Mouse (Mus musculus) heart, postnatal 4 days (tissue): Measurements from ENCODE around the gene Zrsr1. TPM values are rescaled to one million over a fixed set of nuclear protein-coding genes. Genes with fewer than 3 reads are reported as not detected.

Source experiments
- DNase-seq: peaks from one replicate; pipeline ENCODE4 v3.0.0; 2021
- total RNA-seq, 2 experiments: library from RNA; stranded (reverse); gene quantifications; 2 replicates each; pipeline ENCODE4 v1.2.3; 2021

The Zrsr1 gene
- total RNA-seq, 2 experiments from 2014 or later, result 8.2 to 8.7 TPM

DNA sequence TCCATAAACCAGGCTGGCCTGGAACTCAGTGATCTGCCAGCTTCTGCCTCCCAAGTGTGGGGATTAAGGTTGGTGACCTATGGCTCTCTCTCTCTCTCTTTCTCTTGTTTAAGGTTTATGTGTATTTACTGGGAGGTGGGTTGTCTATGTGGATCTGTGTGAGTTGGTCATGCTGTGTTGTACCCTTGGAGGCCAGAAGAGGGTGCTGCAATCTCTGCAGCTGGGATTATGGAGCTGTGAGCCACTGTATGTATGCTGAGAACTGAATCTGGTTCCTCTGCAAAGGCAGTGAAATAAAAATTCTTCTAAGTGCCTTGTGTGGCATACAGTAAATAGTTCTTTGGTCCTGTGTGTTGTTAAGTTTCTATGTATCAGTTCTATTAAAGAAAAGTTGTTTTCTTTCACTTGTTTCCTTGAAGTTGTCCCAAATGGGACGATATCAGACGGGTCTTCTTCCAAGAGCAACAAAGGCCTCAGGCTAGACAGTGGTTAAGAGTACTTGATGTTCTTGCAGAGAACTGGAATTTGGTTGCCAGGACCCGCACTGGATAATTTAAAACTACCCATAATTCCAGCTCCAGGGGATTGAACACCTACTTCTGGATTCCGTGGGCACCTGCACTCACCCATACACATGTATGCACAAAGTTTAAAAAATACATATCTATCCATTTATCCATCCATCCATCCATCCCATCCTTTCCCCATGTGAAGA is 41.9 kb downstream of the Zrsr1 start:
- DNase-seq, result no peak

DNA sequence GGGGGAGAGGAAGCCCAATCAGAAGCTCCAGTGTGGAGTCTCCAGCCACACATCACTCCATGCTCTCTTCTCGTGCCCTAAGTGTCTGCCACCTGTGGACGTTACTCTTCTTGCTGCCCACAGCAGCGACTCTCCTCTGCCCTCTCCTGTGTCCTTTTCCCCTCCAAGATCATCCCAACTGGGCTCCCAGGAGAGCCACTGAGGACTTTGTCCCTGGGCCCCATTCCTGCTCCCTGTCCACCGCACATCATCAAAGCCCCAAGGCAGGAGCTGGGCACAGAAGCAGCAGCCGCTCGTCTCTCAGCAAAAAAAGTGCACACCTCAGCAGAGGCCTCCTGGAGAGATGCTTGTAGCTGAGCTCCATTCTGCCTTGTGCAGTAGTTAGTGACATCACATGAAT is 43.2 kb downstream of the Zrsr1 start:
- DNase-seq, result no peak

DNA sequence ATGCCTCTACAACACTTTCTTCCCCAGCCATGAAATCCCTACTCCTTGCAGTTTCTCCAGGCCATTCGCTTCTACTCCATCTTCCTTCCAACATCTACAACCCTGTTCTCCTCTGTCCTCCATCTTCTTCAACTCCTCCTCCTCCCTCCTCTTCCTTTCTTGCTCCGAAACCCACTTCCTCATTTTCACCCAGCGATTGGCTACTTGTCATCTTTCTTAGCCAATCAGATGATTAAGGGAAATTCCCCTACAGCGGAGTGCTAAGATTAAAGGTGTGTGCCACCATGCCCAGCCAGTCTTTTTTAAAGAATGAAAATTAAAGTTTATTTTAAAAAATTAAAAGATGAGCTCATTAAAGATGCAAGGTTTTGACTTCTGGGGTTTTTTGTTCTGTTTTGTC is 46.1 kb downstream of the Zrsr1 start:
- DNase-seq, result no peak

DNA sequence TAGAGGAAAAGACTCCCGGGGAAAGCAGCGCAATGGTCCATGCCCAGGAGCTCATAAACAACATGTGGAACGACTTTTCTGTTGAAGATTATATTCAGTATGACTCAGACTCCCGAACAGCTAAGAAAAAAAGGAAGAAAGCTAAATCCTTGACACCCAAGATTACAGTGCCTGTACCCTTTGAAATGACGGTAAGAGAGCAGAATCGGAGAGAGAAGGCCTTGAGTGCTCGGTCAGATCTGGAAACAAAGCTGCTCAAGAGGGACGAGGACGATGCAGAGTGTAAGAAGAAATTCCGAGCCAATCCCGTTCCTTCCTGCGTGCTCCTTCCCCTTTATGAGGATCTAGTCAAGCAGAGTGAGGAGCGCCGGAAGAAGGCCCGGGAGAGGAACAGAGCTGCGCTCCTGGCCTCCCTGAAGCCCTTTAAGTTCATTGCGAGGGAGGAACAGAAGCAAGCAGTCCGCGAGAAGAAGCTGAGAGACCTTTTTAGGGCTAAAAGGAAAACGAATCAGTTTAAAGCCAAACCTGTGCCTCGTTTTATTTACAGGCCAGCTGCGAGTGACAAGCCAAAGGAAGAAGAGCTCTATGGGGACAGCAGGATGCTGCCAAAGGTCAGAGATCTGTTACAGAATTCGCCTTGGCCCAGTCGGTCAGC is 48.4 kb downstream of the Zrsr1 start:
- DNase-seq, result no peak

DNA sequence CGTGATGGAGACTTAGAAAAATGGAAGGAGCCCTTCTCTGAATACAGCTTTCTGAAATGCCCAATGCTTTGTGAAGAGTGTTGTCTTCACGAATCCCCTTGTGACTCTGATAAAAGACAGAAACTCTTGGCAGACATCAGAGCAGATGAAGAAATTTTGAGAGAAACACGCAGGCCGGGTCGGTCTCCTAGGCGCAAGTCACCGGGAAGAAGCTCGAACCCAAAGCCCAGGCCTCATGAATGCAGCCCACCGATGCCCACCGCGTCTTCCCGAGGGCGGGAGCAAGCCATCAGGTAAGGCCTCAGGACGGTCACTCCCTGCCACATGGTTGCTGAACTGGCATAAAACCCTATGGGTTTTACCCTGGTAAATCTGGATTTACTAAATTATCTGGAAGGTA is 49.0 kb downstream of the Zrsr1 start:
- no peak for DNase-seq

DNA sequence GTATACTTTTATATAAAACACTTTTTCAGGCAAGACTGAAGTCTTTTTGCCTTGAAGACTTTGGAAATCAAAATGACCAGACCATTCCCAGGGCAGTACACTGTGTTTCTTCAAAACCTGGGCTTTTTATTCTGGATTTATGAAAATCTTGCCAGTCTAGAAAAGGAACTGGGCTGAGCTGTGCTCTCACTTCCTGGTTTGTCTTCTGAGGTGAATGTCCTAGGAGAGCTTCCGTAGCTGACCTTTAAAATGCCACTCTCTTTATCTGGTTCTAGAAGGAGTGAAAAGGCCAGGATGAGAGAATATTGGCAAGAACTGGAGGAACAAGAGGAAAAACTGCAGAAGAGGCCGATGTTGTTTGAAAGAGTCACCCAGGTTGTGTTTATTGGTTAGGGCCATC is 51.4 kb downstream of the Zrsr1 start:
- DNase-seq, result no peak

DNA sequence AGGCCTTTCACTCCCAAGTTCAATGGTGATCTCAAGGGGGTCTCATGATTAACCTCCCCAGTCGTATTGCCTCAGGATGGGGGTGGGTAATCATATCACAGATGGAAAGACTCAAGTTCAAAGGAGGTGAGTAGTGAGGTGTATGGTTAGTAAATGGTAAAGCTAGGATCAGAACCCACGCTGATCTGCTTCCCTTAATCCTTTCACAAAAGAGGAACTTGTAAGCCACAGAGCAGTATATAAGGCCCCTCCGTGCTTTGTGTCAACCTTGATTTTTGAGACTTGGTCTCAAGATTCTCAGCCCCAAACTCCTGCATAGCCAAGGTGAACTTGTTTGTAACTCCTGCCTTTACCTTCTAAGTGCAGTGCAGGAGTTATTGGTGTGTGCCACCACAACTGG is 52.4 kb downstream of the Zrsr1 start:
- DNase-seq, result no peak

Other genes starting within 250 kb of the Zrsr1 start
- 1 to 10 TPM; 7.4 to 8.1 TPM for gene B3gnt2, start 111.0 kb upstream of the Zrsr1 start, total RNA-seq
- gene Gm28048, start 10.1 kb downstream of the Zrsr1 start, total RNA-seq, result 1 to 10 TPM; 7.6 to 8.1 TPM
- 100 to 1,000 TPM; 161 to 186 TPM for gene Commd1, start 10.4 kb downstream of the Zrsr1 start, total RNA-seq
- 100 to 1,000 TPM; 150 to 156 TPM for gene Cct4, start 18.5 kb downstream of the Zrsr1 start, total RNA-seq
- gene Fam161a, start 35.5 kb downstream of the Zrsr1 start, total RNA-seq, result 1 to 10 TPM; 1.7 to 2.0 TPM